Mouse (Mus musculus) fat pad, adult 2 months (tissue): ENCODE measurements around the gene Vps26c.

Experiments
- DNase-seq: peaks from one replicate; pipeline ENCODE4 v3.0.0-alpha.2; 2011; ENCODE audit warnings: low read depth, low spot score; ENCODE audit errors: extremely low read depth

Vps26c gene

DNA sequence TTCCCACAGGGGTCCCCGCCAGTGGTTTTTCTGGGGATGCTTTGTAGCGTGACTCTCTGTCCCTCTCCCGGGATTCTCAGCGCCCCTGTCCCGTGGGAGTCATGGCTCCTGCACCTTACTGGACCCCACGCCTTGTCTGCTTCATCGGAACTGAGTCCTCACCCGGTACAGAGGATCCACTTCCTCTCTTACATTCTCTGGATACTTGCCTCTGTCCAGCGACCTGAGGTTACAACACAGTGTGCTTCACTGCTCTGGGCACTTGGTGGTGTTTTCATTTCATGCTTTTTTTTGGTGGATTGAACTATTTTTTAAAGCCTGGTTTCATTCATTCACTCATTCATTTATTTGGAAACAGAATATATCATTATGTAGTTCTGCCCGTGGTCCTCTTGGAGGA is 23.2 kb upstream of the Vps26c start:
- DNase-seq = no peak

DNA sequence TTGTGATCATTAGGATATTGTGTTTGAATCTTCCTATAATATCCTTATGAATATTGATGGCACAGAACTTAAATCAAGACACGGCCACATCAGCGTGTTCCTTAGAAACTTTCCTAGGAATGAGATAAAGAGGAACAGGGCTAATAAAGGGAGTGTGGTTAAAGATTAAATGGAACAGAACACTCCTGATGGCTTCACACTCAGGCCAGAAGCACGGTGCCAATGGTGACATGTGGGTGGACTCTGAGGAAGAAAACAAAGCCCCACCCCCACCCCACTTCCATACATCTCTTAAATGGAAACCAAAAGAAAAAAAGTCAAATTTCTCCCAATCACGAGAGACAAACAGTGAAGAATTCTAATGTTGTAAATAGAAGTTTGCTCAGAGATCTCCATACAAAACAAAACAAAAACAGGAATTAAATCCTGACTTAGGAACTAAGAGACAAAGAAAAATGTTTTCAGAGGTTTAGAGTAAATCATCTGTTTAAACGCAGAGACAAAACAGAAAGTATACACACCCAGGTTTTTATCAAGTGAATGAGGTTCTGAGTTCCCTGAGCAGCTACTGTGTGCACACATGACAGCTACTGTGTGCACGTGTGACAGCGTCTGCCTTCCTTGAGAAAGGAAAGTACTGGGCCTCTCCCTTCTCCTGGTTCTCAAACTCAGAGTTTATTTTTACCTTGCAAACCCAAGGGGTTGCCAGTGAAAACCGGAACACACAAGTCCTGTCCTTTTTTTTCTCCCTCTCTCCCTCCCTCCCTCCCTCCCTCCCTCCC is 19.3 kb upstream of the Vps26c start:
- no peak for DNase-seq

DNA sequence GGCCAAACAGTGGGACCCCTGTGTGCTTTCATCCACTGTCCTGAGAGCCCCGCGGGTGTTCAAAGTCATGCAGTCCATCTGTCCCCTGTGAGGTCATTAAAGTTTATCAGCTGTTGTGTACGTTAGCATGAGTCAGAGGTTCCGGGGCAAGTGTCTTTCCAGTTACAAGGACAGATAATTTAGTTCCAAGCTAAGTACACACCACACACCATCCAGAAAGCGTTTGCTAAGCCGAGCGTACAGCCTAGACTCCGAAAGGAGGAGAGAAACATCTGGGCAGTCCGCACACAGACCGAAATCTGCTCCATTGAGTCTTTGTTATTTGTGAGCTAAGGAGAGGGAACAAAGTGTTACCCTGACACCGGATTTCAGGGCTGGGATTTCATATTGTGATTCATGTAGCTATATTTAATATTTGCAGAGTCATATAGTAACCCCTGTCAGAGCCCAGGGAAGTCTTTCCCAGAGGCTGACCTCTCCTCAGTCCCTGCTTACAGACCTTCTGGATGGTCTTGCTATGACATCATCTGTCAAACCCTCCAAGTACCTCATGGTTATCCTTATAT is 18.0 kb upstream of the Vps26c start:
- DNase-seq = no peak

DNA sequence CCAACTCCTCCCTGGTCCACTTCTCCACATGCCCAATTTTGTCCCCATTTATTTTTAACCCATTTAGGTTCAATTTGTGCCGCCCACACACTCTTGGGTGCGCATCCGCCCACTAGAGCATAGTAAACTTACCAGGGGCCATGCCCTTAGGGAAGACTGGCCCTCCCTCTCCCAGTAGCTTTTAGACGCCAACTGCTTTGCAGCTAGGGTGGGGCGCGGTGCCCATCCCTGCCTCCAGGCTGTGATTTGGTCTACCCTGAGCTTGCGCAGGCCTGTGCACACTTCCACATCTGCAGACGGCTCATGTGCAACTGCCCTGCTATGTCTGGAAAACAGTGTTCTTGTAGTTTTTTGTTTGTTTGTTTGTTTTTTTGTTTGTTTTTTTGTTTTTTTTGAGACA is 16.3 kb upstream of the Vps26c start:
- DNase-seq = no peak

DNA sequence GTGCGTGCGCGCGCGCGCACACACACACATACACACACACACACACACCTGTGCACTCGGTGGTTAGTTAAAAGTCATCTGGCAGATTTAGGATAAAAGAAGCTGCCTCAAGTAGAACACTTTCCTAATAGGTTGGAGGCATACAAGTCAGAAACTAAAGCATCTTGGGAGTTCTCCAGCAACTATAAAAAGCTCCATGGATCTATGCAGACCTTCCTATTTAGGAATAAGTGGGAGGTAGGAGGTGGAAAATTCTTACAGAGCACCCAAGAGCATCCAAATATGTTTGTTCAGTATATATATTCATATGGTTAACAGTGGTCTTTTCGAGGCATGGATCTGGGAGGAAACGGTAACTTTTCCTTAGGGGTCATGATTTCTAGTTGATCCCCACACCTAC is 13.5 kb upstream of the Vps26c start:
- no peak for DNase-seq

DNA sequence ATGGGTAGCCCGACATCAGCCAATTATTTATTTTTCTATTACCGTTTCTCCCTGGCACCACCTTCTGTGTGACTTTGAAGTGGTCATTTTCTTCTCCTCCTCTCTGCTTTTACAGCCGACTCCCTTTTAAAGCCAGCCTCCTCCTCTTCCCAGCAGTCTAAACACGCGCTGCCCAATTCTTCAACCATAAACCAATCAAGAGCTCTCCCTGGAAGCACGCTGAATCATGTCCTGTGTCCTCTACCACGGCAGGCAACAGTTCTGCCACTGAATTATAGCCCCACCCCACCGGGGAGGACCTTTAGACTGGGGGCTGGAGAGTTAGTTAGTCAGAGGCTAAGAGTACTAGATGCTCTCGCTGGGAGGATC is 10.5 kb upstream of the Vps26c start:
- no peak for DNase-seq

DNA sequence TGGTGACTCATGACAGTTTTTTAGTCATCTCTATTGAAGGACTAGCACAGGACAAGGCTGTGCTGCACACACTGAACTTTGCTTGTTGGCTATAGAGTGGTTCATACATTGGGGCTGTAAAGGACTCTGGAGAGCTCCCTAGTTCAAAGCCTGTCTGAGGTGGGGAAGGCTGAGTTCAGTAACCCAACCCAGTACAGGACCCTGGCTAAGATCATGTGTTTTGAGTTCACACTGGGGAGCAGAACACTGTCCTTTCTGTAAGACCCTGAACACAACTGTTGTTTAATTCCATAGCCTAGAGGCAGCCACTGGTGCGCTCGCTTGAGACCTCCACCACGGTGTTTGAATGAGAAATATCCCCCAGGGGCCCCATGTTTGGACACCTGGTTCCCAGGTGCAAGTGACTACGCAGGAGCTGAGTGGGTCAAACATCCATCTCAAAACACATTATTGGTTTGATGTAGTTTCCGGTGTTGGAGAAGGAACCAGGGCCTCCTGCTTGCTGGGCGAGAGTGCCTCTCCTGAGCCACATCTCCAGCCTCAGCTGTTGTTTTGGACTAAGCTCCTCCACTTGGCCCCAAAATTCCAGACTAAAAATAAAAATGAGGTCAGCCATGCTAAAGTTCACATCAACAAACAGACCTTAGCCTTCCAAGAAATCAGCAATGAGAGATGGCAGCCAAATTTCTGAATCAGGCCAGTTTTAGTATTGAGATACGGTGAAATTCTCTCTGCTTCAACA is 10.0 kb upstream of the Vps26c start:
- no peak for DNase-seq

DNA sequence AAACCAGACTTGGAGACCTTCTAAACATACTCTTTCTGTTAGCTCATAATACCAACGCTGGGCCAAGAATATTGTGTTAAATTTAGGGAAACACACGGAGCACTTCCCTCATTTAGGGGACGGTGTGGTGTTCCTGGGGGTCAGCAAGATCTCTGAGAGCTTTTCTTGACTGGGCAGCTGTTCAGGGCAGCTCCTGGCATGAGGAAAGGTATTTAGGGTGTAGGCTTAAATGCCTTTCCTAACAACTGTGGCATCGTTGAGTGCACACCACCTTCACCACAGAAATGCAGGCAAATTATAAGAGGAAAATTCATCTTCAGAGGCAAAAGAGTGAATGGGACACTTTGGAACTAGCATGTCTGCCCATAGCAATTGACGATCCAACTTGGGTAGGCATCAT is 9.1 kb upstream of the Vps26c start:
- no peak for DNase-seq

DNA sequence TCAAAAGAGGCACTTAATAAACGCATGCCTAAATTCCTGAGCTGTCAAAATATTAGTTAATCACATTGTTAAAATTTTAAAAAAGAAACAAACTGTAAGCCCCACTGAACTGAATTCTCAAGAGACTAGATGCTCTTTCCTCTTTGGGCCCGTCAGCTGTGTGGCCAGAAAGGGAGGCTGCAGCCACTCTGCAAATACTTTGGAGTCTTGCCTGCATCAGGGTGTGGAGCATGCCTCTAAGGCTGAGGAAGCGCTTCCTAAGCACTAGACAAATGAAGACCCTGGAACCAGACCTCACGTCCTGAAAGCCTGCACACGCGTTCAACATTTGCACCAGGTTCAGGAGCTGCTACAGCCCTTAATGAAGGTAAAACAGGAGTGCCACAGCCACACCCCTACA is 7.0 kb upstream of the Vps26c start:
- no peak for DNase-seq

DNA sequence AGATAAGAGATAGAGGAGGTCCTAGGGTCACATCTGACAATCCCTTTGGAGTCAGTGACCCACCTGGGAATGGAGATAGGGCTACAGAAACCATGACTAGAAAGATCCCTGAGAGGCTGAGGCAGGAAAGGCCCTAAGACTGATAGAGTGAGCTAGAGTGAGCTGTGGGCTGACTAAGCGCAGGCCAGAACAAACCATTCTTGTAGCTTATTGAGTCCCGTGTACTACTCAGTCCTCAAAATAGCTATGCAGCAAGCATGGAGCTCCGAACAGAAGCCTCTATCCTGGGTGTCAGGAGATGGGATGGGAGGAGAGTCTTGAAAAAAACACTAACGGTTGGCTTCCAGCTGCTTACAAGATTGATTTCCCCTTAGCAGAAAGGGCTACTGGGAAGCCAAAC is 4.6 kb upstream of the Vps26c start:
- no peak for DNase-seq

DNA sequence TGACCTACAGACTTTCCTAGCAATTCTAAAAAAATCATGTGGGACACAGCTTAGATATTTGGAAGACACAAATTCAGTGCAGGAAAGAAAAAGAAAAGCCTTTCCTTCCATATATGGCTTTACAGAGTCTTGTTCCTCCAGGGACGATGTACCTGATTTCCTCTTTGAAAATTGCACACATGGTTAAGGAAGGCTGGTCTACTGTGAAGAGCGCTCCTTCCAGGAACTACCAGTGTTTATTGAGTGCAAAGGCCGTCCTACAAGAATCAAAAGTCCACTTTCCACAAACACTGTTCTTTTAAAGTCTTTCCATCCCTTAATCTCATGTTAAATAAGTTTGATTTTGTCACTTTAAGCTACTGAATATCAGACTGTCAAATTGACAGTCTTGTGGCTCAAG is 916 bp upstream of the Vps26c start:
- DNase-seq = no peak

DNA sequence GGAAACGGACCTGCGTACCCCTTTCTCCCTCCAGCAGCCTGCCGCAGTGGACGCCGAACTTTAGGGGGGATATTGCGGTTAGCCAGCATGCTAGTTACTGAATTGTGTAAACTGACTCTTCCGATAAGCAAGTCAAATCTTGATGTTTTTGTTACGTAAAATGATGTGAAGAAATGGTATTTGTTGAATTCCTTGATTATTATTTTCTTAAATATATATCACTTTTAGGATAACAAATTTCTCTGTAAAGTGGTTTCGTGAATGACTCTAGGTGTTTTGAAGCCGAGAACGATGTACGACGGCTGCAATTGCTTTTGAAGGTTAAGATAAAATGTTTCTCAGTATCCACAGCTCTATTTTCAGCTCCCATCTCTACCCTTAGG is 513 bp upstream of the Vps26c start:
- DNase-seq = no peak

DNA sequence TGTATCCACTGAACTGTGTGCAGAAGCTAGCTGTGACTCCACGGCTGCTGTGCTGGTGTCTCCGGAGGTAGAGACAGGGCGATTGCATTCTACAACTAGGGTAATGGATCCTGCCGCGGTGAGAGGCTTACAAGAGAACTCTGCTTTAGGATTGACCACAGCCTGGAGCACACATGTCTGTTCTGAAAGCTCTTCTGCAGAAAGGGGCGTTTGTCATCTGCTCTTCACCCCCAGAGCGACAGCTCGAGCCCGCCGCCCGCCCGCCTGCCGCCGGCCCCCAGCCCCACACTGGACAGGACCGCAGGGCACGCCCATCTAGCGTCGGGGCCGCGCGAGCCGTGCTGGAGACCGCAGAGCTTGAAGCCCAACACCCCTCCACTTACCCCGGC is 681 bp downstream of the Vps26c start:
- no peak for DNase-seq

DNA sequence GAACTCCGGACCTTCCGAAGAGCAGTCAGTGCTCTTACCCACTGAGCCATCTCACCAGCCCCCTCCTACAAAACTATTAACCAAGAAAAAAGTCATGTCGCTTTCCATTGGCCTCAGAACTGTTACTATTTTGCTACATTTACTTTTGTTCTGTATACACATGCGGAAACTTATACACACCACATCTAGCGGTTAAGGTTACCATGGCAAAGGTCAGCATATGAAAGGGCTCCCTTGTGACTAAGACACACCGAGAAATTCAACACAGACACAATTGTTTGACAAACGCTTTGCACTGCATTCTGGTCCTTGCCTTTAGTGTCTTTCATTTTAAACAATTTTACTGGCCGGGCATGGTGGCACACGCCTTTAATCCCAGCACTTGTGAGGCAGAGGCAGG is 1.9 kb downstream of the Vps26c start:
- no peak for DNase-seq

DNA sequence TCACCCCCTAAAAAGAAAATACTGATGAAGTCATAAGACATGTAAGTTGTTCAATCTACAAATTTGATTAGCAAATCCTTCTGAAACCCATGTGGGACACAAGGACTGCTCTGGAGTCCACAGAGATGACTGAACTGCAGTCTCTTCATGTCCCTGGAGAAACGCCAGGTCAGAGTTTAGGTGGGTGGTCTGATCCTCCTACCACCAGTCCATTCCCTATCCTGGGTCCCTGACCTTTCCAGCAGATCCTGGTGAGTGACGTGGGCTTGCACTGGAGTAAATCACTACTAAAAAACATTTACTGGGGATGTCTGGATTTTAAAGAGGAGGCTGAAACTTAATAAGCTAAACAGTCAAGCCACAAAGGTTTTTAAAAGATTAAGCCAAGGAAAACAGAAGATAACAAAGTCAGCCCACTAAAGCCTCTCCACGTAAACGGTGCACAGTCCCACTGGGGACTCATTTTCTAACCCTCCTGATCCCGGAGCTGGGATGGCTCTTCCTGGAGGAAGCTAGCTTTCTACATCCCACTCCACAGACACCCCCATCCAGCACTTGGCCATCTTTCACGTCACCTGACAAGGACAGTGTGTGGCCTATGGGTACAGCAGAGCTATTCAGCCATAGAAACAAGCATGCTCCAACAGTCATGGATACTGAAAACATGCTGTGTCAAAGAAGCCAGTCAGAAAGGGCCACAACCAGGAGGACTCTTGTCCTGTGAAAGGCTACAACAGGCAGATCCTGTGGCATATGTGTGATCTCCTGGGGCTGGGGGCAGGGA is 2.8 kb downstream of the Vps26c start:
- DNase-seq = no peak

DNA sequence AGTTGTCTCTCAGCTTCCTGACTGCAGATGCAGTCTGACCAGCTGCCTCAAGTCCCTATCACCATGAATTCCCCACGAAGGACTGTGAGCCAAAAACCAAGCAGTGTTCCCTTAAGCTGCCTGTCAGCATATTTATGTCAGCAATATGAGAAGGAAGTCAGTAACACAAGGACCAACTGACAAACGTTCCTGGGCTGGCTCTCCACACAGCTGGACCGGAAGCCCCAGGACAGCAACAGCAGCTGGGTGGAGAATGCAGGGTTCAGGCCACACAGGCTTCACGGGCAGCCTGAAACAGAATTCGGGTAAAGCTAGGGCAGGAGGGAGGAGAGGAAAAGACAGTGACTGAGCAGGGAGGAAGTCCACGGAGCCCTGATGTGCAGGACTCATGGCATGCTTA is 7.6 kb downstream of the Vps26c start:
- DNase-seq = no peak

DNA sequence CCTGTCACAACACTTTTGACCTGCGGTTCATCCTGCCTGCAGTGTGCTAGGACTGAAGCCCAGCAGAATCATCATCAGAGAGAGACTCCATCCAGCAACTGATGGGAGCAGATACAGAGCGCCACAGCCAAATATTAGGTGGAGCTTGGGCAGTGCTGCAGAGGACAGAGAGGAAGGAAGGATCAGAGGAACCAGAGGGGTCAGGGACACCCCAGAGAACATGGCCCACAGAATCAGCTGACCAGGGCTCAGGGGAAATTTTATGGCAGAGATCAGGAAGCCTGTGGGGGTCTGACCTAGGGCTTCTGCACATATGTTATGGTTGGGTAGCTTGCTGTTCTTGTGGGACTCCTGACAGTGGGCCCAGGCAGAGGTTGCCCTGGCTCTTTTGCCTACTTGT is 9.0 kb downstream of the Vps26c start:
- DNase-seq = no peak

DNA sequence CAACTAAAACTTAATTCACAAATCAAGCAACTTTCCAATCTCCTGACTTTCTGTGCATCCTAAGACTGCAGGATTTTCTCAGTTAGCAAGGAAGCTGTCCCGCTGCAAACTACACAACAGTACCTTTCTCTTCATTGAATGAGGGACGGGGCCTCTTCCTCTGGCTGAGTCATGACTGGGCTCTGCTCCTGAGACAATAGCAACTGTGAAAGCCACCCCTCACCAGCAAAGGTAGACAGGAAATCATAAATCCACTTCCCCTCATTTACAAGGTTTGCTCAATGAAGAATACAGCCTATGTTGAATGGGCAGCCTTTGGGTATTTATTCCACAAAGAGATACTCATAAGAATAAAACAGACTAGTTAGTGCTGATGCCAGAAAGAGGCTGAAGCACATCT is 16.6 kb downstream of the Vps26c start:
- no peak for DNase-seq

DNA sequence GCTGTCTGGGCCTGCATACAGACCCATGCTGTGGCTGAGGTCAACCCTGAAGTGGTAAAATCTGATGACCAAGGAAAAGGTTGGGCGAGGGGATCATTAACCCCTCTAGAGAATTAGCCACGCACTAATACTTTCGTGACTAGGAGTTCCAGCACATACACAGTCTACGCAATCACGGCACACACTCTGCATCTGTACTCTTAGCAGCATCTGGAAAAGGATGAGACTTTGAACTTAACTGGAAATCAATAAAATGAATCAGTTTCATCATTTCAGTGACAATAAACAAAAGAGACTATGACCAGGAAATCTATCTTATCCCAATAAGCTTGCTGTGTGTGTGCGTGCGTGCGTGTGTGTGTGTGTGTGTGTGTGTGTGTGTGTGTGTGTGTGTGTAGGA is 17.9 kb downstream of the Vps26c start:
- DNase-seq = no peak

DNA sequence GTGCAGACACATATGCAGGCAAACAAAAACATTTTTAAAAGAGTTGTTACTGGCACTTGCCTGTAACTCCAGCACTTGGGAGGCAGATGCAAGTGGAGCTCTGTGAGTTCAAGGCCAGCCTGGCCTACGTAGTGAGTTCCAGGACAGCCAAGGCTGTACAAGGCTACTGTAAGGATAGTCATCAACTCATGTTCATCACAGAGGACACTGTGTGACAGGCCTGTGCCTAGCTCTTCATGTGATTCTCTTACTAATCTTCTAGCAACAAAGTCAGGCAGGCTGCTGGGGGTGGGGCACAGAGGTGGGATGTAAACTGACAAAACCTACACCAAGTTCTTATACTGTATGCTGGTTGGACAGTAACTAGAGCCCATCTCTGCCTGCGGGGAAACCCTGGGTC is 19.6 kb downstream of the Vps26c start:
- no peak for DNase-seq

DNA sequence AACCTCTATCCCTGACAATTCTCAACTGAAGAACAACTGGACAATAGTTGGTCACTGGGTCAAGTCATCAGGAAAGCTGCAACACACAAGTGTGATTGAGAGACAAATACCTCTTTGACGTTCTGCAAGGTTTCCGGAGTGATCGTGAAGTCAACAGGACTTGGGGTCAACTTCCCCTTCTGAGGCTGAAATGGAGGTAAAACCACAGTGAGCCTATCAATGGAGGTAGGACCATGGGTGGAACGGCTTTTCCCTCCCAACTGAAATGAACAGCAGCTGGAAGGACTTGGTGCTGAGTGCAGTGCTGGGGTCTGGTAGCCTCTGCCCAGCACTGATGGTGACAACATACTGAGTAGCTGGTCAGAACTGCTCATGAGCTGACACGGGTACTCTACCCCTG is 22.4 kb downstream of the Vps26c start:
- no peak for DNase-seq

DNA sequence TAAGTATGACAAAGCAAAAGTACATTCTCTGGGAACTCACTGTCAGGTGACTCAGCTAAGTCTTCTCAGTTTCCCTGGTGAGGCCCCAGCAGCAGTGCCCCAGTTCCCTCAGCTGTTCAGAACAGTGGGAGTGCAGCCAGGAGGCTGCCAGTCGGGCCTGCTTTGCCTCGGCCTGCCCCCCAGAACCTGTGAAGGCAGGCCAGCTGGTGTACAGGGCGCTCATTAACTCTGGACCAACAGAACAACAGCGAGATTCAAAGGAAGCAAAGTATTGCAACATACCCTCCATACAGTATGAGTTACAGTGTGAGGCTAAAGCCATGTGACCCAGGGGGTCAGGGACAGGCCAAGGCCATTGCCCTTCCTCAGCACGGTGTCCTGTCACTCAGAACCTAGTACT is 28.7 kb downstream of the Vps26c start:
- no peak for DNase-seq
